Mouse (Mus musculus) brain, embryonic 14.5 days (tissue): Measurements from ENCODE around the gene Trappc5.

Source experiments
- CTCF ChIP-seq: fragments of 200-500 bp; IDR thresholded peaks from 2 replicates; pipeline ENCODE4 v1.5.1; 2012; ENCODE audit warnings: inconsistent platforms, mild to moderate bottlenecking, moderate library complexity, borderline replicate concordance; ENCODE audit not compliant: insufficient read depth, insufficient read length; ENCODE audit errors: extremely low read depth
- POLR2A ChIP-seq: fragments of 200-500 bp; IDR thresholded peaks from 2 replicates; pipeline ENCODE4 v1.6.1; 2012; ENCODE audit warnings: mild to moderate bottlenecking, inconsistent platforms, borderline replicate concordance; ENCODE audit not compliant: poor library complexity, insufficient read depth, insufficient read length, severe bottlenecking; ENCODE audit errors: extremely low read depth

- TF ChIP-seq CTCF (no peak), POLR2A (no peak)
These were observed 10.6 kb upstream of the Trappc5 start, which contains the start of gene Mcemp1 for GRCm38 (mm10) chr8:3665507-3665906.
